Mouse (Mus musculus) CH12.LX (cell line): Measurements from ENCODE around the gene Rnasek.

Source experiments
- CHD2 ChIP-seq: IDR thresholded peaks from 2 replicates; pipeline ENCODE4 v1.6.1; 2011; ENCODE audit warnings: low read length, improper control_type of control experiment
- CTCF ChIP-seq, 2 experiments: IDR thresholded peaks in 1 of 2; conservative IDR thresholded peaks in 1 of 2; 2 replicates each; pipeline ENCODE4 v1.5.1; 2011 to 2012; ENCODE audit warnings: low read depth in 2 of 2, low read length in 2 of 2, improper control_type of control experiment in 1 of 2, inconsistent platforms in 1 of 2, mild to moderate bottlenecking in 1 of 2, moderate library complexity in 1 of 2
- EP300 ChIP-seq: IDR thresholded peaks from 2 replicates; pipeline ENCODE4 v1.6.1; 2011; ENCODE audit warnings: low read length, improper control_type of control experiment
- ETS1 ChIP-seq: conservative IDR thresholded peaks from 2 replicates; pipeline ENCODE4 v1.6.1; 2012; ENCODE audit warnings: low read depth, mild to moderate bottlenecking, inconsistent platforms, low read length, improper control_type of control experiment, moderate library complexity
- JUND ChIP-seq: conservative IDR thresholded peaks from 2 replicates; pipeline ENCODE4 v1.6.1; 2011; ENCODE audit warnings: low read depth, low read length, improper control_type of control experiment
- MAZ ChIP-seq: IDR thresholded peaks from 2 replicates; pipeline ENCODE4 v1.6.1; 2012; ENCODE audit warnings: low read depth, mild to moderate bottlenecking, inconsistent platforms, low read length, improper control_type of control experiment, moderate library complexity
- NRF1 ChIP-seq: IDR thresholded peaks from 2 replicates; pipeline ENCODE4 v1.6.1; 2014; ENCODE audit warnings: low read depth, mild to moderate bottlenecking, inconsistent platforms, low read length, improper control_type of control experiment, moderate library complexity
- POLR2A ChIP-seq: IDR thresholded peaks from 2 replicates; pipeline ENCODE4 v1.6.1; 2011; ENCODE audit warnings: low read depth, mild to moderate bottlenecking, improper control_type of control experiment, low read length
- RAD21 ChIP-seq: IDR thresholded peaks from 2 replicates; pipeline ENCODE4 v1.6.1; 2011; ENCODE audit warnings: low read depth, mild to moderate bottlenecking, low read length, improper control_type of control experiment, moderate library complexity
- TCF12 ChIP-seq: IDR thresholded peaks from 2 replicates; pipeline ENCODE4 v1.6.1; 2014; ENCODE audit warnings: low read depth, mild to moderate bottlenecking, inconsistent platforms, low read length, improper control_type of control experiment

- TF ChIP-seq CTCF (conservative IDR thresholded peaks at IDR 0.05 in 1 of 2, IDR thresholded peaks at IDR 0.05 in 1 of 2; ENCODE audit: low read depth in 2 of 2, low read length in 2 of 2) = no peak
- TF ChIP-seq POLR2A = no peak
- TF ChIP-seq TCF12 = no peak
- TF ChIP-seq EP300 = no peak
- no peak for TF ChIP-seq NRF1
- TF ChIP-seq CHD2 = no peak
- no peak for TF ChIP-seq JUND
- TF ChIP-seq RAD21 = no peak
- no peak for TF ChIP-seq ETS1
- no peak for TF ChIP-seq MAZ
Observed at GRCm38 (mm10) chr11:70254337-70254736, 14.7 kb upstream of the Rnasek start.
